Mouse (Mus musculus) heart, postnatal 25 days (tissue): ENCODE data around the gene Sdk2. TPM values are rescaled to one million over a fixed set of nuclear protein-coding genes. Genes with fewer than 3 reads are reported as not detected.

Experiments used
- DNase-seq: peaks from one replicate; pipeline ENCODE4 v3.0.0; 2022; ENCODE audit warnings: low spot score
- intact Hi-C: fragments of 180-260 bp; cut with DNase I; formaldehyde crosslinking; loops from one replicate; pipeline ENCODE4 v1.15.1; 2025
- total RNA-seq, 2 experiments: library from RNA; stranded (reverse); gene quantifications; 2 replicates each; pipeline ENCODE4 v1.2.3; 2021

Sdk2 gene
- total RNA-seq, 2 experiments from 2014 or later: 1.2 to 2.0 TPM

DNA sequence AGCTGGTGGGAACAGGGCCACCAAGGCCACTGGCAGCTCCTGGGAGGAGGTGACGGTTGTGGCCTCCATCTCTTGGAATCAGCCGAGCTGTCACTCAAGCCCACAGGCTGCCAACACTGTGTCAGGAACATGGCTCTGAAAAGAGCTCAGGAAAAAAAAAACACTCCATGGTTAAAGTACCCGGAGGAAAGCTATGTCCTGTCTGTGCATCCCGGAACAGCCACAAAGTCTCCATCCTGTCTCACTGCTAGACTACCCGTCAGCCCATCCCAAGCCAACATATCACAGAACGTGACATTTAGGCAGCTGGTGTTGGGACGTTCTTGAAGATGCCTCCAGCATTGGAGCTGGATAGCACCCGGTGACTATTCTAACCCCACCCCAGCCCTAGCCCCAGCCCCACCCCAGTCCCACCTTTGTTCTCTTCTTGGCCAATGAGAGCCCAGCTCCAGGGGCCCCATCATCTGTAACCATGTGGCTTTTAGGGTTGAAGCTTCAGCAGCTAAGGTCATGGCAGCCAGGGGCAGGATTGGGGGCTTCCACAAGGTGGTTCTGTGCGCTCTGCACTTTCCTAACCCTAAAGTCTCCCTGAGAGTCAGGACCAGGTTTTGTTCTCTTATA is 263.4 kb downstream of the Sdk2 start:
- intact Hi-C loops: no loop called here
- DNase-seq: no peak

DNA sequence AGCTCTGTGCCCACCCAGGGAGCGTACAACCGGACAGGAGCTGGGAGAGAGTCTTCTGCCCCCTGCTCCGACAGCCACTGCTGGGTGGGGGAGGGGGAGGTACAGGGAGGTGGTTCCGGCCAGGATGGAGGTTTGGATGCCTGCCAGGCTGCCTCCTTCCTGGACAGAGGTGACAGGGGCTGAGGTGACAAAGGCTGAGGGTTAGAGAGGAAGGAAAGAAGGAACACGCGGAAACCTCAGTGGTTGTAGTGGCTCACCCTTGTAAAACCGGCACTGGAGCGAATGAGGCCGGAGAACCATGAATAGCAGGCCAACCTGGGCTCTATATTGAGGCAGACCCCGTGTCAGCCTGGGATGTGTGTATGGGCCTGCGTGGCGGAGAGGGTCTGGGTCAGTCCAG is 264.4 kb downstream of the Sdk2 start:
- intact Hi-C loops: no loop called here
- DNase-seq: peak; percentile 56

- intact Hi-C loops: no loop called here
- DNase-seq: no peak
These were observed 266.8 kb downstream of the Sdk2 start for GRCm38 (mm10) chr11:113800026-113800425.

- intact Hi-C loops: no loop called here
These were observed 267.8 kb downstream of the Sdk2 start for GRCm38 (mm10) chr11:113799041-113799447.

DNA sequence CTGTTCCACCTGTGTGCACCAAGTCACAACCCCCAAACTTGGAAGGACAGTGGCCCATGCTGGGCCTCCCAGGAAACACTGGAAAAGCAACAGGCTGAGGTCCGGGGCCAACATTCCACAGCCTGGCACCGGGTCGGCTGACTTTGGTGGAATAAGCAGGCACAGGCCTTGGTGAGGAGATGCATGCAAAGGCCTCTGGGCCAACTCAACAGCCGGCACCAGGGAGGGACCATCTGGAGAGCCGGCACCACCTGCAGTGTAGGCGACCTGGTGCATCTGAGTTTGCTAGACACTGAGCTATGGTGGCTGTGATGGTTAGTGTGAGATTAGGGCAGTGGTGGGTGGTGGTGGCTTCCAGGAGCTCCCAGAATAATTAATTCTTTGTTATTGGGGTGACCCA is 268.8 kb downstream of the Sdk2 start:
- DNase-seq: no peak
- intact Hi-C loops: no loop called here

More at GRCm38 (mm10) chr11:113799041-113799447, 267.8 kb downstream of the Sdk2 start:
- no peak for DNase-seq

GRCm38 (mm10) chr11:113797014-113797983 is 269.5 kb downstream of the Sdk2 start:
- intact Hi-C loops: no loop called here

DNA sequence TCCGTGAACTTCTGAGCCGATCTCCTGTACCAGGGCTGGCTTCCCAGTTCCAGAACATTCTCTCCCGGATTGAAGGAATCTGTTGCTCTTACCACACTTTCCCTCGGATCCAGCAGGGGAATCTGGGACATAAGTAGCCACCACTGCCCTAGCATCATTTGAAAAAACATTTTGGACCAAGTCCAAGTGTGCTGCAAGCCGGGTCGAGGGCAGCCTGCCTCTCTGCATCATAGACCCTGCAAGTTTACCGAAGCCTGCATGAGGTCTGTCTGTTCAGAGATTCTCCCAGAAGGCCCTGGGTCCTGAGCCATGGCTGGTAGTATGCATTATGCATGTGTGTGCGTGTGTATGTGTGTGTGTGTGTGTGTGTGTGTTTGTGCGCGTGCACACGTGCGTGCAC is 271.0 kb downstream of the Sdk2 start:
- intact Hi-C loops: no loop called here
- DNase-seq: no peak

More at GRCm38 (mm10) chr11:113797014-113797983, 269.5 kb downstream of the Sdk2 start:
- DNase-seq: no peak

DNA sequence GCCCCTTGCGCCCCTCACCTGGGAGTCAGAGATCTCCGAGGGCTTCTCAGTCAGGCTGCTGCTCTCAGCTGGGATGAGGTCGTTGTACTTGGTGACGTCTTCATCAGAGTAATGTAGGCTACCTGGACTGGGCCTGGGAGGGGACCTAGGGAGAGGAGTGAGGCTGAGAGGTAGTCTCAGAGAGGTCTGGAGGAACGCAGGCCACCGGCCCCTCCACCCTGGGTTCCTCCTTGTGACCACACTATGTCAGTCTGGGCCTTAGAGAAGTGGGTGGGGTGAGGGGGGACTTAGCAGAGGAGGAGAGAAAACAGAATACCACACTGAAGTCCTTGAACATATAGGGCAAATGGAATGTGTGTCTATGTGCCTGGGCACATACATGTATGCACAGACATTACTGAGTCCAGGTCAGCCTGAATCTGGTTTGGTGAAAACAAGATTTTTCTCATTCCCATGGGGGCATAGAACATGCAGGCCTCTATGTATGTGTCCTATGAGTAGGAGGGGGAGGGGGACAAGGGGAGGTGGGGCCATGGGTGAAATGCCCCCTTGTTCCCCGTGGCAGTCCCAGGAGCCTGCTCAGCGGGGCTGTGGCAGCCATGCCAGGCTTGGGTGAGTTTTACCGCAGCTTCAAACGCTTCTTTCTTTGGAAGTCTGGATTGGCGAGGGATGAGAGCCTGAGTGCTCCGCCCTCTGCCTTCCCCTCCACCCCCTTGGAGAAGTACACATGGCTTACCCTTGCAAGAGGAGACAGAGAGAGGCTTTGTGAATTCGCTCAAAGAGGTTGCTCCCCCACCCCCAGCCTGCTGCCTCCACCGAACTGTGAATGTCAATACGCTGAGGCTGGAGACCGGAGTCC is 275.3 kb downstream of the Sdk2 start:
- intact Hi-C loops: no loop called here
- DNase-seq: no peak

DNA sequence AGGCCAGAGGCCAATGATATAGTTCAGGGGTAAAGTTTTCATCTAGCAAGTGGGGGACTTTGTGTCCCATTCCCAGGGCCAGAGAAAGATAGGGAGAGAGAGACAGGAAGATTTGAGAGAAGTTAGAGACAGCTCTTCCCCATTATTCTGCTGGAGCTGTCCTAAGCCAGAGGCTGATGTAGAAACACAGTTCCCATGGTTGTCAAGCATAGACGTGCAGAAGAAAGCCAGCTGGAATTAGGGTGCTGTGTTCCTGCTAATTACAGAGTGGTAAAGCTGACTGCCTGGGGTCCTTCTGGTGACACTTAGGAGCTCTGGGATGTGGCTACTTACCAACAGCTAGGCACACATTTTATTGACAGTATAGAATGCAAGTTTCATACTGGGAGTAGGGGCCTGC is 277.7 kb downstream of the Sdk2 start:
- intact Hi-C loops: no loop called here
- no peak for DNase-seq

DNA sequence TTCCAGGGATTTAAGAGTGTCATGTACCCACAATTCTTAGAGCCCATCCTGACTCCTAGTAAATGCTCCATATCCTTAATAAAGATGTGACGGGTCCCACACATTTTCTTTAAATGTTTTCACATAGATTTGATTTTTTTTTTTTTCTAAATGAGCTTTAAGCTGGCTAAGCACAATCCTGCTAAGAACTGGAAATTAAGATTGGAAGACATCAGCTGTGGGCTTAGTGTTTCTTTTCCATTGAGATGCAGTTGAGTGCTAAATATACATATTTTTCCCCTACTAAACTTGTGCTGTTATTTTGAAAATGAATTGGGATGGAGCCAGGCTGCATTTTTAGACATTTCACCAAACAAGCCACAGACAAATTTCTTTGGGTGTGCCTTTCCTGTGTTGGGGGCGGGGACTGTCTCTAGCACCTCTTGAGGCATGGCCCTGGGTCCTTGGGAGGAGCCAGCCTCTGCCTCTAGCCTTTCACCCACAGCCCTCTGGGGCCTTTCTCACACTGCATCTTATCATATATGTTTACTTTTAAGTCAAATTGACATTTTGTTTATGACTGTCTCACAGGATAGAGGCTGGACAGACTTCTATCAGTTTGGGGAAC is 278.6 kb downstream of the Sdk2 start:
- intact Hi-C loops: no loop called here
- DNase-seq: peak; percentile 30

DNA sequence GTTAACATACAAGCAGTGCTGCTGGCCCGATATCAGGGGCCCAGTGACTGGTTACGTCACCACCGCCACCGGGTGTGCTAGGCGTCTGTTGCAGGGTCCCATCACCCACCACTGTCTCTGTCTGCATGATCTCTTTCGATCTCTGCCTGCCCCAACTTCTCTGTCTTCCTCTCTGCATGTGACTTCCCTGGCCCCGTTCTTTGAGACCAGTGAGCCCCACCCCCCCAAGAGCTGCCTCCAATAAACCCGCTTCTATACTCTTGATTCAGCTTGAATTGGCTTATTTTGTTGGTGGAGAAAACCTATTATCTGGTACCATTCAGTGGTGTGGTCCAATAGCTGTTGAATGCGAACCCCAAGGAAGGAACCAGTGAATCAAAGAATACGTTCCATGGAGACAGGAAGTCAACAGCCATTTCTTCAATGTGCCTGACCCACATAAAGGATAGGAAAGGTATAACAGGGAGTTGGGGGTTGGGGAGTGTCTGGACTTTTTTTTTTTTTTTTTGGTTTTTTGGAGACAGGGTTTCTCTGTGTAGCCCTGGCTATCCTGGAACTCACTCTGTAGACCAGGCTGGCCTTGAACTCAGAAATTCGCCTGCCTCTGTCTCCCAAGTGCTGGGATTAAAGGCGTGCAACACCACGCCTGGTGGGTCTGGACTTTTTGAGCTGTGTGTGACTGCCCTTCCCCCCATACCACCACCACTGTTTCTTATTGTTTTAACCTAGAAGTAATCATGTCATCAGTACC is 279.2 kb downstream of the Sdk2 start:
- intact Hi-C loops: no loop called here

DNA sequence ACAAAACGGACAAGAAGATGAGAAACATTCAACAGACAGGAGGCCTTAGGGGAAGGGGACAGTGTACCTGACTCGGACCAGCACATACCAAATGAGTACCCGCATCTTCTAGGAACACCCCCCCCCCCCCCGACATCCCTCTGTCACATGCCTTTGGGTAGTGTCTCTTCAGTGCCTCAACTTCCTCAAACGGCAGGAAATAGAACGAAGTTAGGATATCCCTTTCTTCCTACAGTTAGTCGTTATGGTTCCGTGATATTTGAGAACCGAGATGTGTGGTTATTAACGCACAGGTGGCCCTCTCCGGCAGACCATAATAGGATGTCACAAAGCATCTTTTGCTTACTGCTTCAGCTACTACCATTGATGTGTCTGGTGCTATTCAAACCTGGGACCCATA is 279.8 kb downstream of the Sdk2 start:
- intact Hi-C loops: no loop called here
- DNase-seq: no peak

More for the DNA sequence above, 279.2 kb downstream of the Sdk2 start:
- DNase-seq: no peak

DNA sequence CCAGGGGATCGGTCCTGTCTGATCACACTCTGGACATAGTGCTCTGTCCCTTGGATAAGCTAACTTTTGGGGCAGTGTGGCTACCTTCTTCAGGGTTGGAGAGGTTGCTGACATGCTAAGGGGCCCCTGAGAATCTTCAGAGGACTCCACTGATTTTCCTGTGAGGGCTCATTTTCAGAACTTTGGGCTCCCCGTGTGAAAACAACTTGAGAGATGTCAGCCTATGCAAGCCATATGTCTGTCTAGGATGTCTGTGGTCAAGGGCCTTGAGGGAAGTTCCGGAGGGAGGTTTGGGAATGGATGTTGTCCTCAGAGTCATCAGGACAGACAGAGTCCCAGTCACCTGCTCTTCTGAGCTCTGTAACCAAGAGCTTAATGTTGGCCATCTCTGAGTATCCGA is 280.5 kb downstream of the Sdk2 start:
- intact Hi-C loops: no loop called here
- DNase-seq: no peak

DNA sequence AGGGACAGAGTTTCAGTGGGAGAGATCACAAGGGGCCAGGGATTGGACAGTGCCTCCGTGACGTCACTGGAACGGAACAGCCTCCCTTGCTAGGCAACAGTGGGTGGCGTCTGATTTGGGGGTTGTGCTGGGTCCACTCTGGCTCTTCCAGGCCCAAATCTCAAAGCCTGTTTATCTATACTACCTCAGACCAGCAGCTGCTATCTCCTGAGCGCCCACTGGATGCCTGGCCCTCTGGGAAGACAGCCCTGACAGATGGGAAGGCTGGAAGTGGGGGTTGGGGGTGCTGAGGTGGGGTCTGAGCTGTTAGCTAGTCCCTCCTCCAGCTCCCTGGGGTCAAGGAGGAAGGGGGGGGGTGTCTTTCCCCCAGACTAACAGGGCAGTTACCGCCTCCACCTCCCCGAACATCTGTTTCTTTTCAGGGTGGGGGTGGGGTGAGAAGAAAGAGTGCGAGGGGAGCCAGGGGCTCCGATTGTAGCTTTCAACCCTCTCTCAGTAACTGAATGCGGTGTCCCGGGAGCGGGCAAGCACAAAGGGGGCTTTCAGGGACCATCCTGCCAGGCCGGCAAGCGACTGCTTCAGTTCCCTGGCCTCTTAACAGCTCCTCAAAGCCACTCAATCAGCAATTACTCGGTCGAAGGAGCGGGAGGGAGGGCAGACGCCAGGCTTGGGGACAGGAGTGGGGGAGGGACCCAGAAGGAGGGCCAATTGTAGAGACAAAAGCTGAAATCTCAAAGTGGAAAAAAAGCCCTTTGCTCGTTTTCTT is 281.3 kb downstream of the Sdk2 start:
- intact Hi-C loops: no loop called here

DNA sequence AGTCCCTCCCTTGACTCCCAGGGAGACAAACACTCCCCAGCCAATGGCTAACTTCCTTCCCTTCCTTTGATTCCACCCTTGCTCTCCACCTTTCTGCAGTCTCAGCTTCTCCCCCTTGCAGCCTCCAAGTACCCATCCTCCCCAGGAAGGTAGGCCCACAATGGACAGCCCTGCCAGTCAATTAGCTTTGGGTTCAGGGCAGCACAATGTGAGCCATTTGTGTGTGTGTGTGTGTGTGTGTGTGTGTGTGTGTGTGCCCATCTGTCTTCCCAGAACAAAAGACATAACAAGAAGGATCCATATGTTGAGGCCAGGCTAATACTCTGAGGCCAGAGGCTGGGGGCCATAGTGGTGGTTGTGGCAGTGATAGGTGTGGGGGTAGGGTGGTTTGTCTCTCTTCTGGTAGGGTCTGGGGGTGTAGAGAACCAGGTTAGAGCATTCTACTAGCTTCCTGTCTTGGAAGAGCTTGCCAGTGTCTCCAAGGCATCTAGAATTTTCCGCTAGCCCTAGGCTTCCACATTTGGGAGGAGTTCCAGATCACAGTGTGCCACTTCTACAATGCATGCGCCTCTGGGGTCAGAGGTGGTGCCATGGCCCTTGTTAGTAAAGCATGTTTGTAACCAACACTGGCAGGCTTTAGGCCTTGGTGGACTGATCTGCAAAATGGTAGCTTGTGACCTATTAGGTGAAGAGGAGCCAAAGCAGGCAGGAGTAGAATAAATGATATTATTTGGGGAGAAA is 282.0 kb downstream of the Sdk2 start:
- intact Hi-C loops: no loop called here
- no peak for DNase-seq

More for the DNA sequence above, 281.3 kb downstream of the Sdk2 start:
- peak; percentile 62 for DNase-seq

- intact Hi-C loops: no loop called here
- no peak for DNase-seq
These were observed 284.4 kb downstream of the Sdk2 start for GRCm38 (mm10) chr11:113782496-113782895.

- intact Hi-C loops: no loop called here
These were observed 284.8 kb downstream of the Sdk2 start for GRCm38 (mm10) chr11:113782006-113782405.

DNA sequence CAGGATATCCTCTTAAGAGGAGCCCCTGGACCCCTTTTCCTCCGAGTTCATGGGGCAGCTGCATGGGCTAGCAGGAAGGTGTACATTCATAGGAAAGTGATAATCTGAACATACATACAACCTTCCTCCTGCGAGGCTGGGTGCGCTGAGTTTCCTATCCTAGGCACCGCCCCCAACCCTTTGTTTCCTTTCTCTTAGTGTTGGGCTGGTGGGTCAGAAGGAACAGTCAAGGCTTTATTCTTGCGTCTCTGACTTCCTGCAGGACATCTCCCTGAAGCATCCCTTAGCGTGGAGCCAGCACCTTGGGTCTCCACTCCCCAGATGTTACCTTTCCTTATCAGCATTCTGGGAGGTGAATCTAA is 287.2 kb downstream of the Sdk2 start:
- intact Hi-C loops: no loop called here
- DNase-seq: no peak

More at GRCm38 (mm10) chr11:113782006-113782405, 284.8 kb downstream of the Sdk2 start:
- DNase-seq: no peak
